In genomic region chr14:47220231-47221025, GRCm38 (mm10) we compare ENCODE assay signal across 17 mouse cellular contexts.
"Had no signal": no experiment of that assay in that cellular context is flagged by ENCODE, and none has a peak within 500 bp of the region (broad histone marks: within the 10 kb centered on the region; RNA-seq: fewer than 3 reads in every experiment).

No protein-coding gene starts in this region.

- H3K27ac ChIP-seq: liver, embryonic 13.5 days; liver, embryonic 15.5 days; lung, embryonic 15.5 days; macrophage; midbrain, embryonic 13.5 days; midbrain, embryonic 15.5 days; neural tube, embryonic 12.5 days had no signal

- H3K27me3 ChIP-seq: liver, embryonic 15.5 days; lung, embryonic 15.5 days; midbrain, embryonic 13.5 days; midbrain, embryonic 15.5 days; neural tube, embryonic 12.5 days had no signal

- H3K4me1 ChIP-seq: lung, embryonic 15.5 days; megakaryocyte, embryonic 14.5 days; midbrain, embryonic 13.5 days; midbrain, embryonic 15.5 days; neural tube, embryonic 12.5 days had no signal

- H3K36me3 ChIP-seq: liver, embryonic 13.5 days; liver, embryonic 15.5 days; lung, embryonic 15.5 days; midbrain, embryonic 13.5 days; midbrain, embryonic 15.5 days; neural tube, embryonic 12.5 days had no signal

- H3K4me3 ChIP-seq: liver, embryonic 13.5 days; liver, embryonic 15.5 days; lung, embryonic 15.5 days; megakaryocyte, embryonic 14.5 days; midbrain, embryonic 13.5 days; midbrain, embryonic 15.5 days; neural tube, embryonic 12.5 days had no signal

- H3K9me3 ChIP-seq: liver, embryonic 13.5 days; liver, embryonic 15.5 days; lung, embryonic 15.5 days; megakaryocyte, embryonic 14.5 days; midbrain, embryonic 13.5 days; midbrain, embryonic 15.5 days; neural tube, embryonic 12.5 days had no signal

- DNase-seq: liver, embryonic 13.5 days; liver, postnatal 0 days; lung, adult 2 months; lung, postnatal 14 days; lung, postnatal 36 days; retina, postnatal 1 day; right cerebral cortex, adult 18-20 months; right cerebral cortex, postnatal 25 days; right cerebral cortex, postnatal 4 days; spleen, adult 18-20 months had no signal
